Mouse (Mus musculus): ENCODE measurements around the gene Gm30737. TPM values are rescaled to one million over a fixed set of nuclear protein-coding genes. Genes with fewer than 3 reads are reported as not detected.
"Not testable (repeated sequence)": the region's sequence is repeated elsewhere in the genome, so short reads cannot be mapped to it uniquely, and the experiment has no call there.

Gene Gm30737
- not detected in 2 replicates for total RNA-seq (2021)
- long read RNA-seq, result 0 reads

- not testable (repeated sequence) for DNase-seq
Measured at GRCm38 (mm10) chrY:14400410-14400809, at the start of gene Gm30737. TSS of gene Gm30737 (plus strand) at chrY:14400710.
